Mouse (Mus musculus): ENCODE results near the gene H2-Ob. TPM values are rescaled to one million over a fixed set of nuclear protein-coding genes. Genes with fewer than 3 reads are reported as not detected.
A peak's percentile ranks its signal among the peaks of the same experiment; 100 is the strongest.

The H2-Ob gene
- polyA plus RNA-seq, 2 experiments = 0.17 to 0.20 TPM

- Histone ChIP-seq H3K4me3 (ENCODE audit: insufficient read depth in 1 of 2, low read depth in 2 of 2, low read length in 2 of 2) (no peak overlapping the region), H3K4me2 (ENCODE audit: low read depth) (no peak overlapping the region), H3K4me1 (replicated peaks; ENCODE audit: control insufficient read depth in 2 of 2, insufficient read depth in 2 of 2, low read length in 1 of 2) (peaks cover 0 to 7% of the 10 kb centered on the region in 2 experiments; a peak in 2 of 4 replicates), H3K36me3 (replicated peaks; ENCODE audit: control insufficient read depth, insufficient read depth, low read depth) (no peaks in the 10 kb centered on the region), H3K27me3 (ENCODE audit: control insufficient read depth, insufficient read depth, low read length) (peaks cover 29% of the 10 kb centered on the region), H3K9ac (replicated peaks) (no peak overlapping the region), H3K9me3 (ENCODE audit: control insufficient read depth, low read length) (no peaks in the 10 kb centered on the region), H3K27ac (no peak overlapping the region)
- TF ChIP-seq EP300 (IDR thresholded peaks at IDR 0.05; ENCODE audit: low read depth) = no peak
- no peak for TF ChIP-seq CTCF (IDR thresholded peaks at IDR 0.05; ENCODE audit: low read depth)
- WGBS (ENCODE audit: insufficient replicate concordance) = 71% methylated on average over 5 of the region's 5 CpGs
- ATAC-seq (ENCODE audit: insufficient read depth) (no peak), DNase-seq (ENCODE audit: low read depth in 3 of 3, low spot score in 3 of 3) (no peak)
These were observed 21.8 kb downstream of the H2-Ob start for GRCm38 (mm10) chr17:34260551-34260950.

DNA sequence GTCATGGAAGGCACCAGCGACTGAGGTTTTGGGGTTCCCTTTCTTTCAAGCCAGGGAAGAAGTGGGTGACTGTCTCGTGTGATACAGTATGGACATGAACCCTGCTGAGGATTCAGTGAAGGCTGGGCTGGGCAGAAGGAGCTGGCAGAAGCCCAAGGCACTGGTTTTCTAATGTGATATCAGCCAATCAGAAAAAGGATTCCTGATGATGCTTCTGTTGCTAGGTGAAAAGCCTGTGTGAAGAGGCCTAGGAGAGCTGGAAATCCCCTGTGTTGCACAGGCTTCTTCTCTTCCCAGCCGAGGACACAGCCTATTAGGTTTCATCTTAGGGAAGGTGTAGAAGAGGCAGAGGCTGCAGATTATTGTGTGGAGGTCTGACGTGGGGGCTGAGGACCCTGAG is 22.8 kb downstream of the H2-Ob start:
- no peak overlapping the region for H3K9ac ChIP-seq (replicated peaks)
- DNase-seq (ENCODE audit: low read depth in 3 of 3, low spot score in 3 of 3) = peak in 1 of 3 experiments; percentile 40
- H3K27ac ChIP-seq = no peak overlapping the region
- no peaks in the 10 kb centered on the region for H3K9me3 ChIP-seq (ENCODE audit: control insufficient read depth, low read length)
- 20% methylated on average over 4 of the region's 4 CpGs for WGBS (ENCODE audit: insufficient replicate concordance)
- no peak for TF ChIP-seq EP300 (IDR thresholded peaks at IDR 0.05; ENCODE audit: low read depth)
- no peak for TF ChIP-seq CTCF (IDR thresholded peaks at IDR 0.05; ENCODE audit: low read depth)
- peaks cover 0 to 7% of the 10 kb centered on the region in 2 experiments; a peak in 2 of 4 replicates for H3K4me1 ChIP-seq (replicated peaks; ENCODE audit: control insufficient read depth in 2 of 2, insufficient read depth in 2 of 2, low read length in 1 of 2)
- H3K36me3 ChIP-seq (replicated peaks; ENCODE audit: control insufficient read depth, insufficient read depth, low read depth) = no peaks in the 10 kb centered on the region
- peaks cover 30% of the 10 kb centered on the region for H3K27me3 ChIP-seq (ENCODE audit: control insufficient read depth, insufficient read depth, low read length)
- H3K4me2 ChIP-seq (ENCODE audit: low read depth) = no peak overlapping the region
- no peak overlapping the region for H3K4me3 ChIP-seq (ENCODE audit: insufficient read depth in 1 of 2, low read depth in 2 of 2, low read length in 2 of 2)
- no peak for ATAC-seq (ENCODE audit: insufficient read depth)

GRCm38 (mm10) chr17:34263068-34263467 is 24.4 kb downstream of the H2-Ob start:
- Histone ChIP-seq H3K27ac (no peak overlapping the region), H3K36me3 (replicated peaks; ENCODE audit: control insufficient read depth, insufficient read depth, low read depth) (no peaks in the 10 kb centered on the region), H3K4me3 (ENCODE audit: insufficient read depth in 1 of 2, low read depth in 2 of 2, low read length in 2 of 2) (peak overlapping the region; percentile 38 to 55), H3K4me1 (replicated peaks; ENCODE audit: control insufficient read depth in 2 of 2, insufficient read depth in 2 of 2, low read length in 1 of 2) (peaks cover 0 to 7% of the 10 kb centered on the region in 2 experiments; a peak in 2 of 4 replicates), H3K27me3 (ENCODE audit: control insufficient read depth, insufficient read depth, low read length) (peaks cover 30% of the 10 kb centered on the region), H3K9ac (replicated peaks) (no peak overlapping the region; the same call in 1 of the 2 replicates), H3K9me3 (ENCODE audit: control insufficient read depth, low read length) (no peaks in the 10 kb centered on the region), H3K4me2 (ENCODE audit: low read depth) (peak overlapping the region; percentile 66)
- 3% methylated on average over 8 of the region's 8 CpGs for WGBS (ENCODE audit: insufficient replicate concordance)
- ATAC-seq (ENCODE audit: insufficient read depth) (peak; percentile 50), DNase-seq (ENCODE audit: low read depth in 3 of 3, low spot score in 3 of 3) (peak in 2 of 3 experiments; percentile 46 to 47)
- no peak for TF ChIP-seq EP300 (IDR thresholded peaks at IDR 0.05; ENCODE audit: low read depth)
- TF ChIP-seq CTCF (IDR thresholded peaks at IDR 0.05; ENCODE audit: low read depth) = no peak

DNA sequence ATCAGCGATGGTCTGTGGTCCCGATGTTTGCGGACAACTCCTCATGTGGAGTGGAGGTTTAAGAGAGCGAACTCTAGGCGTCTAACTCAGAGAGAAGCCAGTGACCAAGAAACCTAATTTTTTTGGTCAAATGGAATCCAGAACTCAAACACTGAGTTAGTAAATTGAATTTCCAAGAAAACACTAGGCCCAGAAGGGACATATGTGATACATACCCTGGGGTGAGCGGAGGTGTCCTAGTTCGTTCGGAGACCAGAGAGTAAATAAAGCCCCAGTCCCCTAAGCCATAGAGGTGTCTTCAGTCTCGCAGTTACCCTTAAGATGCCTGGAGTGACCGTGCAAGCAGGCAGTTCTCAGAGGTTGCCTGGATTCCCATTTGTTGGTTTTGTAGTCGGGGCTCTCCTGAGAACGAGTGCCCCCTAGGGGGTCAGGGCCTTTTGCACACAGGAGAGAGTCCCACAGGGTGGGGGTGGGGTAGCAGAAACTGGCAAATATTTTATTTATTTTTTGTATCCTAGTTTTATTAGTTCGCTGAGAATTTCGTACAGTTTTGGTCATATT is 25.2 kb downstream of the H2-Ob start:
- Histone ChIP-seq H3K4me1 (replicated peaks; ENCODE audit: control insufficient read depth in 2 of 2, insufficient read depth in 2 of 2, low read length in 1 of 2) (peaks cover 0 to 7% of the 10 kb centered on the region in 2 experiments; a peak in 2 of 4 replicates), H3K4me2 (ENCODE audit: low read depth) (peak overlapping the region; percentile 66), H3K27ac (no peak overlapping the region), H3K9me3 (ENCODE audit: control insufficient read depth, low read length) (no peaks in the 10 kb centered on the region), H3K9ac (replicated peaks) (no peak overlapping the region), H3K36me3 (replicated peaks; ENCODE audit: control insufficient read depth, insufficient read depth, low read depth) (no peaks in the 10 kb centered on the region), H3K4me3 (ENCODE audit: insufficient read depth in 1 of 2, low read depth in 2 of 2, low read length in 2 of 2) (peak overlapping the region; percentile 47 to 55; a peak in 3 of 4 replicates), H3K27me3 (ENCODE audit: control insufficient read depth, insufficient read depth, low read length) (peaks cover 30% of the 10 kb centered on the region)
- DNase-seq (ENCODE audit: low read depth in 3 of 3, low spot score in 3 of 3) (no peak), ATAC-seq (ENCODE audit: insufficient read depth) (no peak)
- no peak for TF ChIP-seq EP300 (IDR thresholded peaks at IDR 0.05; ENCODE audit: low read depth)
- TF ChIP-seq CTCF (IDR thresholded peaks at IDR 0.05; ENCODE audit: low read depth) = peak; percentile 27; the same call in 1 of the 2 replicates
- 6% methylated on average over 14 of the region's 14 CpGs for WGBS (ENCODE audit: insufficient replicate concordance)

- no peak for DNase-seq (ENCODE audit: low read depth in 3 of 3, low spot score in 3 of 3)
- WGBS (ENCODE audit: insufficient replicate concordance) = 1% methylated on average over 79 of the region's 93 CpGs
- Histone ChIP-seq H3K4me2 (ENCODE audit: low read depth) (peak overlapping the region; percentile 66), H3K27me3 (ENCODE audit: control insufficient read depth, insufficient read depth, low read length) (peaks cover 30% of the 10 kb centered on the region), H3K4me3 (ENCODE audit: insufficient read depth in 1 of 2, low read depth in 2 of 2, low read length in 2 of 2) (peak overlapping the region; percentile 42 to 47), H3K36me3 (replicated peaks; ENCODE audit: control insufficient read depth, insufficient read depth, low read depth) (no peaks in the 10 kb centered on the region), H3K4me1 (replicated peaks; ENCODE audit: control insufficient read depth in 2 of 2, insufficient read depth in 2 of 2, low read length in 1 of 2) (peaks cover 0 to 7% of the 10 kb centered on the region in 2 experiments; a peak in 2 of 4 replicates), H3K27ac (no peak overlapping the region), H3K9ac (replicated peaks) (0 out of 2 replicates have a peak overlapping the region, but pooled peaks have one; percentile 14), H3K9me3 (ENCODE audit: control insufficient read depth, low read length) (no peaks in the 10 kb centered on the region)
- TF ChIP-seq EP300 (IDR thresholded peaks at IDR 0.05; ENCODE audit: low read depth) (no peak), CTCF (IDR thresholded peaks at IDR 0.05; ENCODE audit: low read depth) (no peak)
- no peak for ATAC-seq (ENCODE audit: insufficient read depth)
These were observed 26.0 kb downstream of the H2-Ob start for GRCm38 (mm10) chr17:34264452-34265351.

Data from liver, embryonic 14.5 days (tissue).